Mouse (Mus musculus): ENCODE measurements around the gene Slamf9.

Gene Slamf9

GRCm38 (mm10) chr1:172462534-172462933, 12.6 kb upstream of the Slamf9 start:
- DNase-seq: no peak

- no peak for DNase-seq
Measured at GRCm38 (mm10) chr1:172463387-172464333, 11.5 kb upstream of the Slamf9 start.

DNA sequence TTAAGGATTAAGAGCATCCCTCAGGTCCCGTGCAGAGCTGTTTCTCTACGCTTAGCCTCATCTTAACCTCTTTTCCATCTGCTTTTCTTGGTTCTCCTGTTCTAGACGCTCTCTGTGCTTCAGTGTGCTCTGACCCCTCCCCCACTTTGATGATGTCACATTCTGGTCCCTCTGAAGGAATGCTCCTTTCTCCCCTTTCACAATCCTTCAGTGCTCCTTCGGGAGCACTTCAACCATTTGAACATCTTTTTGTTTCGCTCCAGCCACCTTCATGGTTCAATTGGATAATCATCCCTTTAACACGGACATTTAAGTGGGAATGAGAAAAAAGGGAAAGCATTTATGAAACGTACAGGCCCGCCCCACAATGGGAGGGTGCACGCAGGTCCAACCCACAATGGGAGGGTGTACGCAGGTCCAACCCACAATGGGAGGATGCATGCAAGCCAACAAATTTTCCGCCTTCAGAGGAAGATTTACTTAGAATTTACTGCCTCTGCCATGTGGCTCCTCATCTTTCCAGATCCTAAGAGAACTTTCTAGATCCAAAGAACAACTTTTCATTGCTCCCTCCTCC, 6.8 kb upstream of the Slamf9 start:
- DNase-seq: no peak

DNA sequence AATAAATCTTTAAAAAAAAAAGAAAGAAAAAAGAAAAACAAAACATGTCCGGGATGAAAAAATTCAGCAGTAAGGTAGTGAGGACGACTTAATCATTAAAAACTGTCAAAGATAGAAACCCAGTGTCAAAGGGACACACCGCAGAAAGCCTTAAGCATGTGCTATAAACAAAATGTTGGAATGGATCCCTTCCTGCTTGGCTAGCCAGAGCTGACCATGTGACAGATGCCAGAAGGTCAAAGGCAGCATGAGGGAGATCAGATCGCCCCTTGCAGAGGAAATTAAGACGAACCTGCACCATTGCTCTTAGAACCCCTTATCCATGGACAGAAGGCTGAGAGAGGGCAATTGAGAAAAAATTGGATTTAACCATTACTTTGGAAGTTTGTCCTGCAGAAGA, 5.8 kb upstream of the Slamf9 start:
- DNase-seq: no peak

GRCm38 (mm10) chr1:172469810-172470448, 5.2 kb upstream of the Slamf9 start:
- no peak for DNase-seq

DNA sequence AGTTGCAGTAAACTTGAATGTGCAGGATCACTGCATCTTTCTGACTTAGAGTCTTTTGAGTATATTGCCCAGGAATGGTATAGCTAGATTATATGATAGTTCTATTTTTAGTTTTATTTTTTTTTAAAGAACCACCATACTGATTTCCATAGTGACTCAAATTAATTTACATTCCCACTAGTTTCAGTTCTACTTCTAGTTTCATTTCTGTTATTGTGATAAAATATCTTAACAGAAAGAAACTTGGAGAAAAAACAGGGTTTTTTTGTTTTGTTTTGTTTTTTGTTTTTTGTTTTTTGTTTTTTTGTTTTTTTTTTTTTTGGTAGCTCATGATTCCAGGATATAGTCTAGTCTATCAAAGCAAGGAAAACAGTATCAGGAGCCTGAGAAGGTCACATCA, 2.2 kb upstream of the Slamf9 start:
- no peak for DNase-seq

- DNase-seq: no peak
Measured at GRCm38 (mm10) chr1:172474196-172474595, 962 bp upstream of the Slamf9 start.

DNA sequence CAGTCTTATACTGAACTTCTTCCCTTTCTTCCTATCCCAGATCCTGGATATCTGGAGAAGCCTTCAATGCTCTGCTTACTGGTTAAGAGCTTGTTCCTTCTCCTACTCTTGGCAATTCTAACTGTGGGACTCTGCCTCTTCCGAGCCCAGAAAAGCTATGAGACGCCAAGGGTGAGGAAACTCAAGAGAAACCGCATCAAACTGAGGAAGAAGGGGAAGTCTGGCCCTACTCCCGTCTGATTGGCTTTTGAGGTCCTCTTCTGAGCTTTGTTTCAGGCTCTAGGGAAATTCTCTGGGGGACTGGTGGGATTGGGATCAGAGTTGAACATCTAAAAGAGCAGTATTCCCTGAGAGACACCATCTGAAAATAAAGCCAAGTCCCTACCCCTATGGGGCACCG, 2.9 kb downstream of the Slamf9 start:
- DNase-seq: no peak

DNA sequence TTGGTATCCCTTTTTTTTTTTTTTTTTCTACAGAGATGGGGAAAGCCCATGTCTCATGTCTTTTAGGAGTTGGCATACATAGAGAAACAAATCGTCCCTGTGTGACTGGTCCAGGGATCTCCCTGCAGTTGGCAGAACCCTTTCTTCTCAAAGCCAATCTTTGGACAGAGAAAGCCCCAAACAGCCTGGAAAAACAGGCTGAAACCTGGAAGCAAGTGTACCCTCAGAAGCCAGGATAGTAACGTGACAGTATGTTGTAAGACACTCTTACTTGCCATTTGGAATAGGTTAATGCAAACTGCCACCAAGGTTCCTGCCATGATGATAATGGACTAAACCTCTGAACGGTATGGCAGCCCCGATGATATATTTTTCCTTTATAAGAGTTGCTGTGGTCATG, 5.2 kb downstream of the Slamf9 start:
- DNase-seq: no peak

GRCm38 (mm10) chr1:172481111-172481510, 6.0 kb downstream of the Slamf9 start:
- DNase-seq: no peak

DNA sequence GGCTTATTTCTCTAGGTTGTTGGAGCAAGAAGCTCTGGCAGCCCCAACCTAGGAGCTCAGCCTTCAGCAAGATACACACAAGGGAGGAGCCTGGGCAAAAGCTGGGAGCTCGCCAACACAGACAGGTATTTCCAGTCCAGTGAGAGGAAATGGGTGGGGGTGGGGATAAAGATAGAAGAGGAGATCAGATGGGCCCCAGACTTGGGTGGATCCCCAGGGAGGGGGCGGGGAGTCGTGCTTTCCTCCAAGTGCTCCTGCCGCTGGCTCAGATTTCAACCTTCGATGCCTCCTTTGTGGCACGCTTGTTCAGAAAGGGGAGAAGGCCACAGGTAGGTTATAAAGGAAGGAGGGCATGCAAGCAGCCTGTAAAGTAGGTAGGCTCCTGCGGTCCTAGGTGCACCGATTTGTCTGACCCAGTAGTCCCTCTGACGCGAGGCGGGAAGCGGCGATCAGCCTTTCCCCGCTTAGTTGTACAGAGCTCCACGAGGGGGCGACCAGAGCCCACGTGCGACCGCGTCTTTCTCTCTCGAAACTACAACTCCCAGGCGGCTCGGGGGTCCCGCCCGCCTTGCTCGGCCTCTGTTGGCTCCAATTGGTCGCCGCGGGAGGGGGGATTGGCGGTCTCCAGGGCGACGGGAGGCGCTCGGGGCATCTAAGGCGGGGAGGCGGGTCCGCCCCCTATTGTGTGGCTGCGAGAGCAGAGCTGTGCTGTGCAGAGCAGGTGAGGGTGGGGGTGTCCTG, 6.6 kb downstream of the Slamf9 start, which contains the start of gene Igsf9:
Gene Igsf9 (plus strand): TSS at position 249 of the 741 bp plus-strand sequence.
- peak; percentile 85 for DNase-seq

GRCm38 (mm10) chr1:172482518-172483360, 7.6 kb downstream of the Slamf9 start:
- DNase-seq: no peak

DNA sequence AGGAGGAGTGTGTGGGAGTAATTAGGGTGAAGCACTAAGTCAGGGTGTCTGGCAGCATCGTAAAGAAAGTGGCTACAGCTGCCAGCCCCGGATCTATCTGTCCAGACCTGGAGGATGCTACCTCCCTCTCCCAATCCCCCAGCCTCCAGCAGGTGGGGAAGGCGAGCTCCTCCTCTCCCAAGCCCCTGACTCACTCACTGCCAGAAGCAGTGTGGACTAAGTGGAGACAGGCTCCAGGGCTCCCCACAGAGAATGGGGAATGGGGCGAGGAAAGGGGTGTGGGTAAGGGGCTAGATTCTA, 8.2 kb downstream of the Slamf9 start:
- no peak for DNase-seq

DNA sequence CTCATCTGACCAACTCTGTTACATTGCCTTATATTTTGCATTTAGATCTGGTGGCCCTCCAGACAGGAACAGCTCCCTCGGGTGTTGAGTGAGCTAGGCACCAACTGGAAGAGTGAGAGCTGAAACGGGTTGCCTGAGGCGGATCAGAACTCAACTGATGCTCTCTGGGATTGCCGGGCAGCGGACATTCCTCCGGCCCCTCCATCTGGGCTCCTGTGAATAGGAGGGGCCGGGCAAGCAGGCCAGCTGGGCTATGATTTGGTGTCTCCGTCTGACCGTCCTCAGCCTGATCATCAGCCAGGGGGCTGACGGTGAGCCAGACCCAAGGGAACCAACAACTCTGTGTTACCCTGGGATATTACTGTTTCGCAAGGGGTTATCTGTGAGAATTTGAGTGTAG, 9.1 kb downstream of the Slamf9 start:
- DNase-seq: no peak

DNA sequence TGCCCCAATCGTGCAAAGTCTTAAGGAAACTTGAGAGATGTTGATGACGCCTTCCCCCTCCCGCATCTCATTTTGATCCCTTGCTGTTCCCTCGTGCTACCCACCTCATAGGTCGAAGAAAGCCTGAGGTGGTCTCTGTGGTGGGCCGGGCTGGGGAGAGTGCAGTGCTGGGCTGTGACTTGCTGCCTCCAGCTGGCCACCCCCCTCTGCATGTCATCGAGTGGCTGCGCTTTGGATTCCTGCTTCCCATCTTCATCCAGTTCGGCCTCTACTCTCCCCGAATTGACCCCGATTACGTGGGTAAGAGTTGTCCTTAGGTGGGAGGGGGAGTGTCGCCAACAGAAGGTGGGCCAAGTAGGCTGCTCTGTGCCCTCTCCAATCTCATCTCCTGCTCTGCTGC, 9.5 kb downstream of the Slamf9 start:
- DNase-seq: no peak

DNA sequence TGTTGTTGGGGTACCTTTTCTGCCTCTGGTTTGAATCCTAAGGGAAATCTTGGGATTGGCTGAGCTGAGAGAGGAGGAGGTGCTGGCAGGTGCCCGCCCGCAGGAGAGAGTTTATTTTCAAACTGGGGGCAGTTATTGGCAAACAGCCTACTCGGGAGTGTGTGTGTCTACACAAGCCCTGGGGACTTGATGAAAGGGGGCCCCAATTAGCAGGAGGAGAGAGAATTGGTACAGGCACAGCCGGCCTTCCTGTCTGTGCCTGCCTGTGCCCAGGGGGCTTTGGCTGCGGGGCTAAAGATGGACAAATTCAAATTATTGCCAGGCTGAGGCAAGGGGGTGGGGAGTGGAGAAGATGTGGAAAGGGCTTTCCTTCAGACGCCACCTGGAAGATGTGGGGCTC, 10.7 kb downstream of the Slamf9 start:
- no peak for DNase-seq

GRCm38 (mm10) chr1:172486236-172486635, 11.1 kb downstream of the Slamf9 start:
- no peak for DNase-seq

DNA sequence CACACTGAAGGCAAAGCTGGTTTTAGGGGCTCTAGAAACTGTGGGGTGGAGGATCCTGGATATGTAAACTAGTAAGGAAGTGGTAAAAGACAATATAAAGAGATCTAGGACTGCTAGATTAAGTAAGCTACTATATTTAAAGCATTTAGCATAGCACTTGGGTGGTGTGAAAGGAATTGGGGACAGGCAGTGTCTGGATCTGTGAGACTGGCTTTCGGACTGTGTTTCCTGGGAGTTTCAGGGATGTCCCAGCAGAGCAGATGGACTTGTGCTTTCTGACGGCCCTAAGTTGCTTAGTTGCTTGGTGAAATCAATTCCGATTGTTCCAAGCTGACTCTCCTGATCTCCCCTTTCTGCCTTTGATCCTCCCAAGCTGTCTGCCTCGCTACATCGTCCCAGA, 11.5 kb downstream of the Slamf9 start:
- no peak for DNase-seq

DNA sequence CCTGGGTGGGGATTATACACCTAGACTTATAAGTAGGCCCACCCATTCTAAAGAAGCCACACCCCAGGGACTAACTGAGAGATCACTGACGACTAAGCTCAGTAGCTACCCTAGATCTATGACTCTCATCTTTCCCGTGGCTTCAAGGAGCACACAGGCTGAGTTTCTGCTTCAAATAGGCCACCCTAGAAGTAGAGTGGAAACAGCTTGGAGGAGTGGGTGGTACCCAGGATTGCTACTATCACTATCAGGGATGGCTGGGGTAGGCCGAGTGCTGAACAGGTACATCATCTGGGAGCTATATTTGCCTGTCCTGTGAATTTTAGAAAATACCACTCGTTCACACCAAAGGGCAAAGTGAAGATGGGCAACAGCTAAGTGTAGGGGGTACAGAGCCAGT, 12.7 kb downstream of the Slamf9 start:
- DNase-seq: no peak

- DNase-seq: no peak
Measured at GRCm38 (mm10) chr1:172488831-172489230, 13.7 kb downstream of the Slamf9 start.

GRCm38 (mm10) chr1:172489585-172490250, 14.6 kb downstream of the Slamf9 start:
- DNase-seq: no peak

GRCm38 (mm10) chr1:172490261-172490661, 15.1 kb downstream of the Slamf9 start:
- DNase-seq: peak; percentile 70 to 89
